Mouse (Mus musculus): ENCODE data around the gene Celf1. TPM values are rescaled to one million over a fixed set of nuclear protein-coding genes. Genes with fewer than 3 reads are reported as not detected.
A peak's percentile ranks its signal among the peaks of the same experiment; 100 is the strongest.
"Not testable (repeated sequence)": the region's sequence is repeated elsewhere in the genome, so short reads cannot be mapped to it uniquely, and the experiment has no call there.

The Celf1 gene
- 100 to 1,000 TPM; 135 to 145 TPM for total RNA-seq (2021)

GRCm38 (mm10) chr2:90940233-90941229, at the start of gene Celf1:
Gene Celf1, plus strand, starts transcription at chr2:90940382.
- peak; percentile 85 for DNase-seq

GRCm38 (mm10) chr2:90893673-90894298, 46.4 kb upstream of the Celf1 start:
- no peak for DNase-seq

GRCm38 (mm10) chr2:90894299-90894677, 45.9 kb upstream of the Celf1 start:
- DNase-seq, result not testable (repeated sequence)

- DNase-seq, result no peak
Observed at GRCm38 (mm10) chr2:90903398-90903797, 36.8 kb upstream of the Celf1 start.

- peak; percentile 91 for DNase-seq
Observed at GRCm38 (mm10) chr2:90904076-90904855, 35.9 kb upstream of the Celf1 start, which contains the start of the genes Kbtbd4 and Ndufs3. Gene Kbtbd4, plus strand, starts transcription at chr2:90904740. Gene Ndufs3, minus strand, starts transcription at chr2:90904827.

GRCm38 (mm10) chr2:90904856-90905224, 35.3 kb upstream of the Celf1 start:
- DNase-seq, result peak; percentile 19

GRCm38 (mm10) chr2:90906721-90907120, 33.5 kb upstream of the Celf1 start:
- no peak for DNase-seq

- no peak for DNase-seq
Observed at GRCm38 (mm10) chr2:90910861-90911260, 29.3 kb upstream of the Celf1 start.

- no peak for DNase-seq
Observed at GRCm38 (mm10) chr2:90911668-90912067, 28.5 kb upstream of the Celf1 start.

- DNase-seq, result peak; percentile 47
Observed at GRCm38 (mm10) chr2:90913671-90914070, 26.5 kb upstream of the Celf1 start.

- no peak for DNase-seq
Observed at GRCm38 (mm10) chr2:90915516-90915915, 24.7 kb upstream of the Celf1 start.

GRCm38 (mm10) chr2:90916560-90917232, 23.5 kb upstream of the Celf1 start:
- DNase-seq, result no peak

GRCm38 (mm10) chr2:90917233-90917998, 22.8 kb upstream of the Celf1 start:
- peak; percentile 88 for DNase-seq

- DNase-seq, result no peak
Observed at GRCm38 (mm10) chr2:90917999-90918698, 22.0 kb upstream of the Celf1 start.

- no peak for DNase-seq
Observed at GRCm38 (mm10) chr2:90921178-90921577, 19.0 kb upstream of the Celf1 start.

- no peak for DNase-seq
Observed at GRCm38 (mm10) chr2:90922636-90923035, 17.5 kb upstream of the Celf1 start.

- DNase-seq, result no peak
Observed at GRCm38 (mm10) chr2:90928566-90928965, 11.6 kb upstream of the Celf1 start.

- DNase-seq, result no peak
Observed at GRCm38 (mm10) chr2:90931829-90932228, 8.4 kb upstream of the Celf1 start.

GRCm38 (mm10) chr2:90932273-90932672, 7.9 kb upstream of the Celf1 start:
- no peak for DNase-seq

- no peak for DNase-seq
Observed at GRCm38 (mm10) chr2:90938362-90938761, 1.8 kb upstream of the Celf1 start.

GRCm38 (mm10) chr2:90939750-90940149, 432 bp upstream of the Celf1 start:
- no peak for DNase-seq

Measured in heart, postnatal 4 days (tissue).